Mouse (Mus musculus): ENCODE results near the gene Cdc6.

The Cdc6 gene

DNA sequence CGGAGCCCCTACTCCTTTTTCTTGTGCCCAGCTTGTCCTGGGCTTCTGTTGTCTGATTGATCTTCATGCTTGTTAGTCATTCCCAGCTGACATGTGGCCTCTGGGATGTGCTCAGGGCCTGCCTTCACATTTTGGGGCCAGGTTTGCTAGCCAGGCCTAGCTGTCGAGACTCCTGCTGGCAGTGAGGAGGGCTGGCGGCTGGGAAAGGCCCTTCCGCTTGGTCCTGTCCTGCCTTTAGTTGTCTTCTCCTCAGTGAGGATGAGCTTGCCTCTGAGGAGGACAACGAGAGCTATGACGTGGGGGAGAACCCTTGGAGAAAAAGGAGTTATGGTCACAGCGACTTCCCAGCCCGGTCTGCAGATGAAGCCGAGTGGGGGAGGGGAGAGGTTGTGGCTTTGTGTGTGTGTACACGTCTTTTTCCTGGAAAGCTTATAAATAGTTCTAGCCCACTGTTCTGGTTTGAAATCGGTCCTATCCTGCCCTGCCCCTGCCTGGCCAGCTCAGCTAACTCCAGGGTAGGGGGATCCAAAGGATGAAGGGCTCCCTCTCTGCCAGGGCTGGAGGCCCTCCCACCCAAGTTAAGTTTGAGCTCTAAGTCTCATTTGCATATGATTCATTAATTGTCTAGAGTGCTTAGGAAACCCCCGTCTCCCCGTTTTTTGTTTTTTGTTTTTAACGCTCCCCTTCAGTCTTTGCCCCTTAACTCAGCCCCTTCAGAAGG is 36.3 kb downstream of the Cdc6 start:
- no peak for DNase-seq (ENCODE audit: low read depth, low spot score)

DNA sequence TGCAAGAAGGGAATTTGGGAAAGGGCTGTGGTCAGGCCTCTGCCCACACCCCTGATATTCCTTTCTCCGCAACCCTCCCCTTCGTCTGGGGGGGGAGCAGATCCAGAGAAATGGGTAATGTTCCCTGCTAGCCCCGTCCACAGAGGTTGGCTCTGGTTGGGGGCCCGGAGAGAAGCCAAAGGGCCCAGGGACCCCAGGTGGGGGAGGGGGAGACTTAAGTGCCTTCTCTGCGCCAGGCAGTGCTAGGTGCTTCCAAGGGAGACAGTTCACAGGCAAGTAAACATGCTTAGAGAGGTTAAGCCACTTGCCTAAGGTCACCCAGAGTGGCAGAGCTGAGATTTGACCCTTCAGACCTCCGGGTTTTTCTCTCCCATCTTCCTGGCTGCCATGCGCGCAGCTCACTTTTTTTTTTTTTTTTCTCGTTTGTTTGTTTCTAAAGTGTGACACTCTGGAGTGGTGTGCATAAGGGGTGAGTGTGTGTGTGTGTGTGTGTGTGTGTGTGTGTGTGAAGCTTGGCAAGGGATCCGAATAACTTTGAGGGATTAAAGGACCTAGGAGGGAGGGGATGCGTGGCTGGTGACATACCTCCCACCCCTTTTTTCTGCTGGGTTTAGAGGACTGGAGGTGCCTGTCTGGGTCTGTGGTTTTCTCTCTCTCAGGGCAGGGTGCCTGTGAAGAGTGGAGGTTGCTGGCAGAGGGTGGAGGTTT is 37.5 kb downstream of the Cdc6 start:
- DNase-seq (ENCODE audit: low read depth, low spot score), result no peak

DNA sequence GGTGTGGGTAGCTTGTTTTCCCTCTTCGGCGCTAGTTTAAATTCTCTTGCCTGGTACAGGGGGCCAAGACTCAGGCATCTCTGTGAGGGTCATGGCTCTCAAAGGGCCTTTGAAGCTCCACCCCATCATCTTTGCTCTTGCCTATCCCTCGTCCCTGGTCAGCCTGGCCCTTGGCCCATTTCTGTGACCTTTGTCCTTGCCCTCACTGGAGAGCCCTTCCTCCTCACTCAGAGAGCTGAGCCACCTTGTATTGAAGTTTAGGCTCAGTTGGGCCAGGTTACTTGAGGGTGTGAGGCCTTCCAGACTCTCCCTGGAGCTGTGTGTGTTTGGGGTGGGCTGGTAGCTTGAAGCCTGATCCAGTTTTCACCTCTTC is 38.0 kb downstream of the Cdc6 start:
- DNase-seq (ENCODE audit: low read depth, low spot score), result no peak

DNA sequence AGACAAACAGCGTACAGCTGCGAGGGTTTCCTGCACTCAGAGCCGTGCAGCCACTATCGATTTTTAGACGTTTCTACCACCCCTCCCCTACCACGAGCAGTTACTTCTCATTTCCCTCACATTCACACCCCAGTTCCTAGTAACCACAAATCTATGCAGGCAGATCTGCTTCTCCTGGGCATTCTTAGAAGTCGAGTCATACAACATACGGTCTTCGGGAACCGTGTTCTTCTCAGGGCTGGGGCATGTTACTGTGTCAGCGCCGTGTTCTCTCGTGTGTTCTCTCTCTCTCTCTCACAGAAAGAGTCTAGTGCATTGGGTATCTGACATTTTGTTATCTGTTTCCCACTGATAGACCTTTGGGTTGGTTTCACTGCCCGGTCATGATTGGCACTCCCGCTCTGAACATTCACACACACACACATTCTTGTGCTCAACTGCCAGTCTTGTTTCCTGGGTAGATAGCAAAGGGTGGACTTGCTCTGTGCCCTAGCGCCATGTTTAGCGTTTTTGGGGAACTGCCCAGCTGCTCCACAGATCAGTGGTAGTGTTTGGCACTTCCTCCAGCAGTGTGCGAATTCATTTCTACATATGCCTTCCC is 40.5 kb downstream of the Cdc6 start:
- DNase-seq (ENCODE audit: low read depth, low spot score), result no peak

DNA sequence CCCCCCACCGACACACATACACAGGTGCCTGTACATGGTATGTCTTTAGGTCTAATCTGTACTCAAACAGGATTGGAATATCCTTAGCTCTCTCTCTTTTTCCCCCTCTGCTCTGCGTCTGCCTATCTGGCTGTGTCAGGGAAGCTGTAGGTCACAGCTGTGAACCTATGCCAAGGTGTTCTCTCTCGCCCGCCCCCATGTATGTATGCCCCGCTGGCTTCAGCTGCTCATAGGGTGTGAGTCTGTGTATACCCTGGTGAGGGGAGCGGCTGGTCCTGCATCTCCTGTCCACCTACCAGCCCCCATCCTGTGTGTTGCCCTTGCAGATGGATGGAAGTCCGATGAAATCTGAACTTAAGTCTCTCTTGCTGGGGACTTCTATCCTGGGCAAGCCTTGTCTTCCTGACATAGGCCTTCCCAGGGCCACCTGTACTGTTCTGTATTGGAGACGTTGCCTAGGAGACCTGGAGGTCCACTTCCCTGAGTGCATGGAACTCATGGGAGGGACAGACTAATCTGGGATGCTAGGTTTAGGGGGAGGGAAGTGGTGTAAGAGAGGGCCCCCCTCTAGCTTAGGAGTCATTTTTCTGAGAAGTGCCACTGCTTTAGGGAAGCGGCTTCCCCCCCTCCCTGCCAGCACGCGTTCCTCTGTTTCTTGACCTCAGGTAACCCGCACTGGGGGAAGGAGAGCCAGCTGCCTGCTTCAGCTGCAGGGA is 41.8 kb downstream of the Cdc6 start:
- no peak for DNase-seq (ENCODE audit: low read depth, low spot score)

DNA sequence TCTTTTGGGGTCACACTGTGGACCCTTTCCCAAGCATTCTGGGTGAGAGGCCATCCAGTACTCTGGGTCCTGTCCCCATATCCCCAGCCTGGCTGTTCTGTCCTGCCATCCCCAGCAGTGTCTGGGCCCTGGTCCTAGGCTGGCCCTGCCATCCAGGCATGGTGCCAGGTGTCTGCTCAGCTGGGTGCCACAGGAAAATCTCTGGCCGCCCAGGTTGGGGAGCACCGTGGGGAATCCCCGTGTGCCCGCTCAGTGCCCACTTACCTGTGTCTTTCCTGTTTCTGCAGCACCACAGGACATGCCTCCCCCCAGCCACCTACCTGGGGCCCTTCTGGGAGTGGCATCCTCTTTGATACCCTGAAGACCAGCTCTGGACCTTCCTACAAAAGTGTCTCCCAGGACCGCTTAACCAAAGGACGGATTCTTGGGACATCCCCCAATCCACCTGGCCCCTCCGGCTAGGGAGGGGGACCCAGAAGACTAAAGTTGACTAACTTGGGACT is 42.4 kb downstream of the Cdc6 start:
- no peak for DNase-seq (ENCODE audit: low read depth, low spot score)

DNA sequence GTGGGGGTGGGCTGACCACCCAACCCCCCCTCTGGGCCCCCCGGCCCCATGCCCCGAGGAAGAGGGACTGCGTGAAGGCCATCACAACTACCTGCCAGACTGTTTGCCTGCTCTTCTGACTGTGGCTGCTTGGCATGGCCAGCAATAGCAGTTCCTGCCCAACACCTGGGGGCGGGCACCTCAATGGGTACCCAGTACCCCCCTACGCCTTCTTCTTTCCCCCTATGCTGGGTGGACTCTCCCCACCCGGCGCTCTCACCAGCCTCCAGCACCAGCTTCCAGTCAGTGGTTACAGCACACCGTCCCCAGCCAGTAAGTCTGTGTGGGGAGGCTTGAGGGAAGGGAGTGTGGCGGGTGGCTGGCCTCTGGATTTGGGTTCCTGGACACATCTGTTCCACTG is 42.9 kb downstream of the Cdc6 start:
- DNase-seq (ENCODE audit: low read depth, low spot score), result no peak

DNA sequence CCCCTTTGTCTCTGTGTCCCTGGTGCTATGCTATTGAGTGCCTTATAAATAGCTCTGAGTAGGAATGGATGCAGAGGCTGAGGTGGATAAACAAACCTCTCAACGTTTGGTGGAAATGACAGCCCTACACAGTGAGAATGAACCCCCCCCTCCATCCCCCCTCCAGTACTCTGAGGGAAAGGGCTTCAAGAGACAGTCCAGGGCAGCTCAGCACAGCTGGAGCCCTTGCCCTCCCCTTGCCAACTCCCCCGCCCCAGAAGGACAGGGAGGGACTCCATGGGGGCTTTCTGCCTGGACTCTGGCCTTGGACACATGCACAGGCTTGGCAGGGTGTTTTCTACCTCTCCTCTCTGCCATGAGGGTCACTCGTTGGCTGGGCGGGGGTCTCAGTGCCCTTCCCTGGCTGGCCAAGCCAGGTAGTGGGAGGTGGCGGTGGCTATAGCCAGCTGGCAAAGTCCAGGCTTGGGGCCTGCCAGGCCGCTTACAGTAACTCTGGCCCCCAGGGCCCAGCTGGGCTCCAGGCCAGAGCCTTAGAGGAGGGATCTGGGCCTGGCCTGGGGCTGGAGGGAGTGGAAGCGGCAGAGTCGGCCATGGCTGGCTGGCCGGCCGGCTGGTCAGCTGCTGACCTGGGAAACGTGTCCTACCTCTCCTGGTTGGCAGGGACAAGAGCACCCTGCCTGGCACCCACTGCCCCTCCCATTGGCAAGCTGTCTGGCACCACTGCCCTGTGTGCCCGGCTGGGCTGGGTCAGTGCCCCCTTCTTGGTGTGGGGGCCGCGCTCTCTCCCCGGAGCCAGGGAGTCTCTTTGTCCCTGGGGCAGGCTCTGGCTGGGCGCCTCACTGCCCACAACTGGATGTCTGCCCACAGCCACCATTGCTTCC is 43.7 kb downstream of the Cdc6 start:
- no peak for DNase-seq (ENCODE audit: low read depth, low spot score)

DNA sequence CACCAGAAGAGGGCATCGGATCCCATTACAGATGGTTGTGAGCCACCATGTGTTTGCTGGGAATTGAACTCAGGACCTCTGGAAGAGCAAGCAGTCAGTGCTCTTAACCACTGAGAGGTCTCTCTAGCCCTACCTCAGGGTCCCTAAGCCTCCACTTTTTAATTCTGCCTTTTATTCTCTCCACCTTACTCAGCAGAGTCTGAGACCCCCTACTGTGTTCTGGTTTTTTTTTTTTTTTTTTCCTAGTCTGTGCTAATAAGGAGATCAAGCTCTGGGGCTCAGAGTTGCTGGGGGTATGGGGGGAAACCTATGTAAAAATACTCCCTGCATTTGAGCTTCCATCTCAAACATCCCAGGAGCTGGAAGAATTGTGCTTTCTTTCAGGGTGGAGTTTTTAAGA is 44.5 kb downstream of the Cdc6 start:
- no peak for DNase-seq (ENCODE audit: low read depth, low spot score)

DNA sequence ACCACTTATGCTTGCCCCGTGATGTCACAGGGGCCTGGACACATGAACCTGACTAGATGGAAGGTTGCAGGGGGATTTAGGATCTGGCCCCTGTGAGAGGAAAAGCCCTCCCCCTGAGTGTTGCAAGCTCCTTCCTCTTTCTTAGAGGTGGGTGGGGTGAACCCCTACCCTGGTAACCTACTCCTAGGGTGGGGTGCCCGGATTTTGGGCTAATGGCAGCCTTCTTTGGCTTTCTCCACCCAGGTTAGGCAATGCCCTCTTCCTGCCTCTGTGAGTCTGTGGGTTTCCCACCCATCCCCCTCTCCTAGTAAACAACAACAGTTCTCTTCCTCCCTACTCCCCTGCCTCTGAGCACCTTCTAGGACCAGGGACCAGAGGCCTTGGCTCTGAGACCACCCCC is 45.1 kb downstream of the Cdc6 start:
- DNase-seq (ENCODE audit: low read depth, low spot score), result no peak

DNA sequence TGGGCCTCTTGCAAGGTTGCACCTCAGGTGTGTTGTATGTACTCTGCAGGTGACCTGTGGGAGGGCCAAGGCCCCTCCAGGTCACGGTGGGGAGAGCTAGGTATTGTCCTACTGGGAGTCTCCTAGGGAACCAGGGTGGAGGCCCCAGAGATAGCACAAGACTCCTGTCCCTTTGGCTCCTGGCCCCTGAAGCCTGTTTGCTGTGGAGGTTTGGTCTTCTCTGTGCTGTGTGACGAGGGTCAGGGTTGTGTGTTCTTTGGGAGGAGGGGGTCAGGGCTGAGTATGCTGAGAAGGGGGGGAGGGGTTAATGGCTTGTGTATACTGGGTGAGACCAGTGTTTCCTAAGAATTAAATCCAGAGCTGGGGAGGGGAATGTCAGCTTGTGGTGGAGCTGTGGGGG is 45.8 kb downstream of the Cdc6 start:
- no peak for DNase-seq (ENCODE audit: low read depth, low spot score)

DNA sequence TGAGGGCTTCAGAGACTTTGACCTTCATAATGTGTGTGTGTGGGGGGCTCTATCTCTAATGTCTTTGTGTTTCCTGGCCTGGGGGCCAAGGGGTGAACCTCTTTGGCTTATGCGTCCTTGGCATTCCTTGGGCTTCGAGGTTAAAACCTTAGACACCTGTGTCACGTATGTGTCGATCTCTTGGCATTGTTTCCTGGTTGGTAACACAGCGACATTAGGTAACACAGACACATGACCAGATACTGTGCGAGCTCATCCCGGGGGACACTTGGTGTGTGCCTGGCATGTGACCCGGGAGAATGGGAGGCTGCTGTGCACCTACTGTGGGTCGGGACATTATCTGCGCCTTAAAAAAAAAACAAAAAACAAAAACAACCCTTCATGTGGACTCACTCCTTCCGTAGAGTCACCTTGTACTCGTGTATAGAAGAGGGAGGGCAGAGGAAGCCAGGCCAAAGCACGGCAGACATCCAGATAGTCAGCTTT is 46.3 kb downstream of the Cdc6 start:
- no peak for DNase-seq (ENCODE audit: low read depth, low spot score)

DNA sequence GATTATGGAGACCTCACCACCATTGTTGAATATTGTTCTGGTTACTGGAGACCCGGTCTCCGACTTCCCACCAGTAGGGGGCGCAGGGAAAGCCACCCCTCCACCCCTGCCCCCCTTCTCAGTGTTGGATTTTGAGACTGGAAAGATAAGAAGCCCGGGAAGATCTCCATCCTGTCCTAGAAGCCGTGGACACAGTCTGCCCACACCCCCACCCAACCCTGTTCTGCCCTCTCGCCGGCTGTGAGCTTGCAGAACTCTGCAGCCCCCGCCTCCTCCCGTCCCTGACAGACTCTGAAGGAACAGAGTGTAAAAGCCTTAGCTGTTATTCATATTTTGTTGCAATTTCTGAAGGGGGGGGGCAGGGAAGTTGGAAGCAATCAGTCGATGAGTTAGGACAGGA is 46.8 kb downstream of the Cdc6 start:
- DNase-seq (ENCODE audit: low read depth, low spot score), result no peak

DNA sequence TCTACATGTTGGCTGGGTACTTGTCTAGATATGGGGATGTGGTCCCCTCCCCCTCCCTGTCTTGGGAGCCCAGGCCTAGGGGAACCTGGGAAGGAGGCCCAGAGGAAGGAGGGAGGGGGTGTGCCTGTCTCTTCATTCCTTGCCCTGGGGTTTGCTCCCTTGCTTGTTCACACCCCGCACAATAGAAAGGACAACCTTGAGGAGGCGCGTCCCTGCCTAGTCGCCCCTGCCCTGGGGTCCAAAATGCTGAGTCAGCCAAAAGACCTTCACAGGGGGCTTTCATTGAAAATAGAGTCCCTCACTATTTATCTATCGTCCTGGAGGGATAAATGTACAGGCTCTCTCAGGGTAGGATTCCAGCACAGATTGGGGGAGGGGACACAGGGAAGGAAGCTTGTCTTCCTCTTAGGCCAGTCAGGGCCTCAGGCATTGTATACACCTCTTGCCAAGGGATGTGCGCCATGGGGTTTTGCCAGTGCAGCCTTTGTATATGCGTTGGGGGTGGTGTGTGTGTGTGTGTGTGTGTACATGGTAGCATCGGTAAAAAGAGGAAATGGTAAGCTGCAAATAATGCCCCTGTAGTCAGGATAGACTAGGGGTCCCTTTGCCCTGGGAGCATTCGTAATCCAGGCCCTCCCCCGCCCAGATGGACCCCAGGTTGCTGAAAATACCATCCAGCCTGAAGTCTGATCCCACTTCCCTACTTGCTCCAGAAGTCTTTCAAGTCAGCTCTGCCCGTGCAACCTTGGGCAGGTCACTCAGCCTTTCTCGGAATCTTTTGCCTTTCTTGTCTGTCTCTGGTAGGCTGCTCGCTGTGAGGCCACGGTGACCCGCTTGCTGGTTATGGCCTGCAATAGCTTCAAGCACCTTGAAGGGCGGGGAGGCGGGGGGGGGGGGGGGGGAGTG is 47.5 kb downstream of the Cdc6 start:
- no peak for DNase-seq (ENCODE audit: low read depth, low spot score)

DNA sequence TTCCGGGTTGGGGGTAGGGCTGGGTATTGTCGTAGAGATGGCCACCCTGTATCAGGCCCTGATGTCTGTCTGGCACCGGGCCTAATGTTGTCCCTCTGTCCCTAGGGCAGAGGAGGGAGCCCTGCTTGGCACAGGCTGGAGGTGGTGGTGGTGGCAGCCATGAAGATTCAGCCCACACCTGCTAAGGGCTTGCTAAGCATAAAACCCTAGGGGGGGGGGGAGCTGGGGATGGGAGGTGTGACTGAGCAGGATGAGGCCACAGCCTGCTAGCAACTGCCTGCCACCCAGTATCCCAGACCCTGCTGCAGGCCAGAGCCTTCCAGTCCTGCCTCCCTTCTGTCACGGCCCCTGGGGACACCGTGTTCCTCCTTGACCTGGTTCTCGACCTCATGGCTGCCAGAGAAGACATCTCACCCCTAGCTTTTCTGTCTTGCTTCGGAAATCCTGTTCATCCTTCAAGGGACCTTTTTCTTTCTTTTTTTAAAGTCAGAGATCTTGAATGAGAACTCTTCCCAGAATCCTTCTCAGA is 48.2 kb downstream of the Cdc6 start:
- no peak for DNase-seq (ENCODE audit: low read depth, low spot score)

DNA sequence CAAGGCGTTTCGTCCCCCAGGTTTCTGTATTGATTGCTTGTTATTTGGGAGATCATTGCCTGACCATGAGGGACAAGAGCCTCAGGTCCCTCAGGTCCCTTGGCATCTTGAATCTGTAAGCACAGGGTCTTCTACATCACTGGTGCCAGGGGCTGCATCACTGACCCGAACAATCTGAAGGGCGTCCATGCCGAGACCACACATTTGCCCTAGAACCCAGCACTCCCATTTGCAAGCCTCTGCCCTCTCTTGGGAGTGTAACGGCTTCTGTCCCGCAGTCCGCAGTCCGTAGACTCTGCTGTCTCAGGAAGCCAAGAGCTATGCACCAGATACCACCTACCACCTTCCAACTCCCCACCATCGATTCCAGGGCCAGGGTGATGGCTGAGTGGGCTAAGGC is 48.7 kb downstream of the Cdc6 start:
- no peak for DNase-seq (ENCODE audit: low read depth, low spot score)

DNA sequence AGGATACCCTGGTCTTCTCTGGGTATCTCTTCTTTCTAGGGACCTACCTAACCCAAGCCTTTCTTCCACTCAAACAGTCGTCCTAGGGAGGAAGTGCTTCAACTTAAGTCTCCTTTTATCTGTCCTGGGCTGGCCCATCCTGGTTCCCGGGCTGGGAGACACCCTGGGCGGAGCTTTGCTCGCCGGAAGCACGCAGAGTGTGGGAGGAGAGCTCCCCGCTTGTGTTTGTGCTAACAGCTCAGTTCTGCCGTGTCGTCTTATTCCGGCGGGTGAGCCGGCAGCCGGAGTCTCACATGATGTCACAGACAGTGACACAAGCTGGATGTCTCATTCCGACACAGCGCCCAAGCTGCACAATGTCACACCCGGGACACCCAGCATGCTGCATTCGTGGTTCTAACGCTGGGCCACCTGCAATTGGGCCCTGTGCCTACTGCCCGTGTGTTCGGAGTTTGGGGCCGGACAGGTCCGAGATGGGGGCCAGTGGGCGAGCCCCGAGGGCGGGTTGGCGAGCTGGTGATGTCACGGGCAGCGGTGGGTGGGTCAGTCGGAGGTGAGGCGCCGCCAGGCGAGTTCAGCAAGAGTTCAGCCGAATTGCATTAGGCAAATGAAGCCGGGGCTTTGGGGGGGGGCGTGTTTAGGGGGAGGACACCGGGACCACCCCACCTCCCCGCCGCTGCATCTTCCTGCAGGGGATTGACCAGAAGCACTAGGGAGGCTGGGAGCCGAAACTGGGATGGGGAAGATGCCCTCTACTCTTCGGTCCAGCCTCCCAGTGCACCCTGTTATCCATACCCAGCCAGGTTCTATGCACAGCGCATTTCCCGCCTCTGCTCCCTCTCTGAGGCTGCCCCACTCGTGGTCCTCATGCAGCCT is 52.1 kb downstream of the Cdc6 start:
- DNase-seq (ENCODE audit: low read depth, low spot score), result peak; percentile 40

DNA sequence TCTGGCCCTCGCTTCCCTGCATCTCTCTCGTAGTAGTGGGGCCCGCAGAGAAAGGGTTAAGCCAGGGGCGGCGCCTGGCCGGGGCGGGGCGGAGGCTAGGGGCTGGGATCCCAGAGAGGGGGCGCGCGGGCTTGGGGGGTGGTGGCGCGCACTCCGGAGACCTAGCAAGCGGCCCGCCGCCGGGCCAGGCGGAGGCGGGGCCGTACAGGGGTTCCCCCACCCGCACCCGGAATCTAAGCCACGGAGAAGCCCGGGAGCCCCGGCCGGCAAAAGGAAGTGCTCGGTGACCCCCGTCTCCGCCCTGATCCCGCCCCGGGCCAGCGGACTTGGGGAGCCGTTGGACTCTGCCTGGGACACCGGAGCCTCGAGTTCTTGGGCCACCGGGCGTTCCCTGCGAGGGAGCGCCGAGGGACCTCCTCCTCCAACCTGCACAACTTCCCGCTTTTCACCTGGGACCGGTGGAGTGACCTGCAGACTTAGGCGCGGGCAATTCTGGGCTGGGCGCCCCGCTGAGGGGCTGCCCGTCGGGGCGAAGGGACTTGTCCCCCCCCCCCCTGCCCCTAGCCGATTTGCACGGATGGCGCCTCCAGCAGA is 52.8 kb downstream of the Cdc6 start:
- no peak for DNase-seq (ENCODE audit: low read depth, low spot score)

Data from c-Kit-negative CD71-positive TER-119-positive erythroid progenitor cells, embryonic 14.5 days (primary cell).